Mouse (Mus musculus) midbrain, embryonic 16.5 days (tissue): Measurements from ENCODE around the gene Bend5. TPM values are rescaled to one million over a fixed set of nuclear protein-coding genes. Genes with fewer than 3 reads are reported as not detected.
A peak's percentile ranks its signal among the peaks of the same experiment; 100 is the strongest.

Source experiments
- ATAC-seq: fragments of 200-750 bp; cut with Nextera tagmentation; 2 replicates; pipeline ENCODE4 v1.8.0; 2017; ENCODE audit warnings: moderate TSS enrichment
- H3K27ac ChIP-seq: fragments of 300-500 bp; sonication (generic); 2 replicates; pipeline ENCODE4 v1.5.1; 2014; ENCODE audit warnings: mild to moderate bottlenecking, low read length, mixed read lengths
- H3K27me3 ChIP-seq: fragments of 300-500 bp; sonication (generic); 2 replicates; pipeline ENCODE4 v1.6.1; 2014; ENCODE audit warnings: low read depth, low read length, mixed read lengths; ENCODE audit not compliant: control insufficient read depth, insufficient read depth
- H3K36me3 ChIP-seq: fragments of 300-500 bp; sonication (generic); 2 replicates; pipeline ENCODE4 v1.6.1; 2014; ENCODE audit warnings: mild to moderate bottlenecking, low read length, moderate library complexity, mixed read lengths; ENCODE audit not compliant: control insufficient read depth, insufficient read depth
- H3K4me1 ChIP-seq: fragments of 300-500 bp; sonication (generic); 2 replicates; pipeline ENCODE4 v1.6.1; 2014; ENCODE audit warnings: mild to moderate bottlenecking, low read length, mixed read lengths; ENCODE audit not compliant: control insufficient read depth, insufficient read depth
- H3K4me2 ChIP-seq: fragments of 300-500 bp; sonication (generic); 2 replicates; pipeline ENCODE4 v1.6.1; 2014; ENCODE audit warnings: mild to moderate bottlenecking, low read length, mixed read lengths
- H3K4me3 ChIP-seq: fragments of 300-500 bp; sonication (generic); 2 replicates; pipeline ENCODE4 v1.5.1; 2014; ENCODE audit warnings: low read depth, mild to moderate bottlenecking, low read length, moderate library complexity, mixed read lengths
- H3K9ac ChIP-seq: fragments of 300-500 bp; sonication (generic); 2 replicates; pipeline ENCODE4 v1.6.1; 2014; ENCODE audit warnings: low read depth, low read length, mixed read lengths
- H3K9me3 ChIP-seq: fragments of 300-500 bp; sonication (generic); replicated peaks from 2 replicates; pipeline ENCODE4 v1.6.1; 2014; ENCODE audit warnings: mild to moderate bottlenecking, low read length, mixed read lengths; ENCODE audit not compliant: control insufficient read depth, poor library complexity, severe bottlenecking
- WGBS: fragments of 180-500 bp; shearing (Covaris S2); extraction: QIAGEN DNeasy Blood & Tissue Kit; methylation state at CpG from one replicate; pipeline ENCODE4 v1.1.7; 2014; 5-methylcytosine and 5-hydroxymethylcytosine counted together
- polyA plus RNA-seq: library from polyadenylated mRNA; unstranded; fragments of >200 nt; fragmentation: Nextera tagmentation; extraction: Ambion mirVana; gene quantifications from 2 replicates; pipeline ENCODE4 v1.2.1, GENCODE M21; 2015

Bend5 gene
- polyA plus RNA-seq, 1 experiment from 2014 or later, result 58.2 TPM

- H3K9me3 ChIP-seq, result no peaks in the 10 kb centered on the region
- no peaks in the 10 kb centered on the region for H3K36me3 ChIP-seq
- ATAC-seq, result no peak
- H3K4me3 ChIP-seq, result no peak overlapping the region
- H3K4me2 ChIP-seq, result no peak overlapping the region
- no peak overlapping the region for H3K9ac ChIP-seq
- WGBS, result 98% methylated on average over 1 of the region's 1 CpGs
- H3K4me1 ChIP-seq, result peaks cover 9% of the 10 kb centered on the region
- H3K27me3 ChIP-seq, result no peaks in the 10 kb centered on the region
- H3K27ac ChIP-seq, result no peak overlapping the region
These were observed 9.7 kb downstream of the Bend5 start for GRCm38 (mm10) chr4:111424371-111424950.

GRCm38 (mm10) chr4:111425170-111425569, 10.4 kb downstream of the Bend5 start:
- Histone ChIP-seq H3K4me1 (peaks cover 9% of the 10 kb centered on the region), H3K27ac (no peak overlapping the region), H3K9ac (no peak overlapping the region), H3K9me3 (no peaks in the 10 kb centered on the region), H3K27me3 (no peaks in the 10 kb centered on the region), H3K36me3 (no peaks in the 10 kb centered on the region), H3K4me2 (no peak overlapping the region), H3K4me3 (no peak overlapping the region)
- ATAC-seq, result no peak
- WGBS, result 78% methylated on average over 6 of the region's 6 CpGs

- Histone ChIP-seq H3K9ac (no peak overlapping the region), H3K4me3 (no peak overlapping the region)
These were observed 16.4 kb downstream of the Bend5 start for GRCm38 (mm10) chr4:111431186-111431585.

GRCm38 (mm10) chr4:111432013-111432412, 17.2 kb downstream of the Bend5 start:
- 69% methylated on average over 5 of the region's 5 CpGs for WGBS
- no peaks in the 10 kb centered on the region for H3K9me3 ChIP-seq
- H3K36me3 ChIP-seq, result peaks cover 28% of the 10 kb centered on the region
- H3K4me1 ChIP-seq, result peaks cover 7% of the 10 kb centered on the region; the same call in 1 of the 2 replicates
- ATAC-seq, result no peak
- H3K27ac ChIP-seq, result no peak overlapping the region
- no peak overlapping the region for H3K4me3 ChIP-seq
- no peaks in the 10 kb centered on the region for H3K27me3 ChIP-seq
- no peak overlapping the region for H3K4me2 ChIP-seq
- H3K9ac ChIP-seq, result no peak overlapping the region

More at GRCm38 (mm10) chr4:111431186-111431585, 16.4 kb downstream of the Bend5 start:
- Histone ChIP-seq H3K27me3 (no peaks in the 10 kb centered on the region), H3K27ac (no peak overlapping the region), H3K4me1 (peaks cover 7% of the 10 kb centered on the region; the same call in 1 of the 2 replicates), H3K36me3 (peaks cover 25% of the 10 kb centered on the region), H3K9me3 (no peaks in the 10 kb centered on the region), H3K4me2 (no peak overlapping the region)
- ATAC-seq, result no peak
- WGBS, result 85% methylated on average over 2 of the region's 2 CpGs

- Histone ChIP-seq H3K36me3 (peaks cover 28% of the 10 kb centered on the region), H3K4me2 (no peak overlapping the region), H3K4me1 (peaks cover 7% of the 10 kb centered on the region; the same call in 1 of the 2 replicates), H3K9me3 (no peaks in the 10 kb centered on the region), H3K4me3 (no peak overlapping the region), H3K27me3 (no peaks in the 10 kb centered on the region), H3K27ac (no peak overlapping the region), H3K9ac (no peak overlapping the region)
- 91% methylated on average over 5 of the region's 5 CpGs for WGBS
- ATAC-seq, result no peak
These were observed 17.6 kb downstream of the Bend5 start for GRCm38 (mm10) chr4:111432417-111432816.

- Histone ChIP-seq H3K4me3 (no peak overlapping the region), H3K27ac (no peak overlapping the region), H3K36me3 (peaks cover 7% of the 10 kb centered on the region; the same call in 1 of the 2 replicates), H3K9ac (no peak overlapping the region), H3K4me1 (peaks cover 42% of the 10 kb centered on the region), H3K27me3 (no peaks in the 10 kb centered on the region), H3K4me2 (no peak overlapping the region), H3K9me3 (no peaks in the 10 kb centered on the region)
- 73% methylated on average over 1 of the region's 1 CpGs for WGBS
- no peak for ATAC-seq
These were observed 26.9 kb downstream of the Bend5 start for GRCm38 (mm10) chr4:111441709-111442108.

- H3K4me2 ChIP-seq, result no peak overlapping the region
- H3K9me3 ChIP-seq, result no peaks in the 10 kb centered on the region
- no peaks in the 10 kb centered on the region for H3K27me3 ChIP-seq
- ATAC-seq, result no peak
- H3K4me3 ChIP-seq, result no peak overlapping the region
- H3K4me1 ChIP-seq, result peaks cover 42% of the 10 kb centered on the region
- H3K27ac ChIP-seq, result peak overlapping the region; percentile 76
- H3K9ac ChIP-seq, result no peak overlapping the region
- 55% methylated on average over 1 of the region's 1 CpGs for WGBS
- 0 out of 2 replicates have a peak, but pooled peaks cover 5% of the 10 kb centered on the region for H3K36me3 ChIP-seq
These were observed 27.8 kb downstream of the Bend5 start for GRCm38 (mm10) chr4:111442435-111443238.

- Histone ChIP-seq H3K27ac (peak overlapping the region; percentile 76), H3K9me3 (no peaks in the 10 kb centered on the region), H3K9ac (0 out of 2 replicates have a peak overlapping the region, but pooled peaks have one; percentile 3), H3K27me3 (no peaks in the 10 kb centered on the region), H3K4me2 (no peak overlapping the region; the same call in 1 of the 2 replicates), H3K4me1 (peaks cover 42% of the 10 kb centered on the region), H3K36me3 (0 out of 2 replicates have a peak, but pooled peaks cover 7% of the 10 kb centered on the region), H3K4me3 (no peak overlapping the region)
- peak; percentile 50 for ATAC-seq
- WGBS, result 20% methylated on average over 10 of the region's 10 CpGs
These were observed 29.3 kb downstream of the Bend5 start for GRCm38 (mm10) chr4:111443906-111444615.
